Mouse (Mus musculus): ENCODE data around the gene Spp1. TPM values are rescaled to one million over a fixed set of nuclear protein-coding genes. Genes with fewer than 3 reads are reported as not detected.

Spp1 gene
- polyA plus RNA-seq (2014; fragmentation: Nextera tagmentation; extraction: Ambion mirVana), result 6.2 and 10.2 TPM in 2 replicates

DNA sequence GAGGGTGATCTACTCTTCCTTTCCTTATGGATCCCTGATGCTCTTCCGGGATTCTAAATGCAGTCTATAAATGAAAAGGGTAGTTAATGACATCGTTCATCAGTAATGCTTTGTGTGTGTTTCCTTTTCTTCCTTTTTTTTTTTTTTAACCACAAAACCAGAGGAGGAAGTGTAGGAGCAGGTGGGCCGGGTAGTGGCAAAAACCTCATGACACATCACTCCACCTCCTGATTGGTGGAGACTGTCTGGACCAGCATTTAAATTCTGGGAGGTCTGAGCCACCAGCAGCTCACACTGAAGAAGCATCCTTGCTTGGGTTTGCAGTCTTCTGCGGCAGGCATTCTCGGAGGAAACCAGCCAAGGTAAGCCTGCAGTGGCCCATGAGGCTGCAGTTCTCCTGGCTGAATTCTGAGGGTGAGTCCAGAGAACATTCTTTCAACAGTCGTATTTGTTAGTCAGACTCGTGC, at the start of gene Spp1:
TSS of gene Spp1 (plus strand) at position 284 of the 467 bp plus-strand sequence.
- no peak within 1 kb of the TSS for H3K4me2 ChIP-seq (ENCODE audit: low read depth, low read length)
- H3K4me3 ChIP-seq (ENCODE audit: low read depth, low read length), result no peak within 1 kb of the TSS
- H3K36me3 ChIP-seq (ENCODE audit: control insufficient read depth, insufficient read depth, low read length), result no peaks in the 10 kb centered on the region
- ATAC-seq (ENCODE audit: low read depth), result no peak
- no peak within 1 kb of the TSS for H3K27ac ChIP-seq (ENCODE audit: low read depth, low read length)
- no peaks in the 10 kb centered on the region for H3K9me3 ChIP-seq (ENCODE audit: control insufficient read depth, low read length)
- no peak within 1 kb of the TSS for H3K9ac ChIP-seq (replicated peaks; ENCODE audit: low read depth, low read length)
- no peaks in the 10 kb centered on the region for H3K4me1 ChIP-seq (ENCODE audit: control insufficient read depth, insufficient read depth, low read length)
- 69% methylated on average over 7 of the region's 7 CpGs for WGBS
- no peaks in the 10 kb centered on the region for H3K27me3 ChIP-seq (ENCODE audit: control insufficient read depth, insufficient read depth, low read length)

DNA sequence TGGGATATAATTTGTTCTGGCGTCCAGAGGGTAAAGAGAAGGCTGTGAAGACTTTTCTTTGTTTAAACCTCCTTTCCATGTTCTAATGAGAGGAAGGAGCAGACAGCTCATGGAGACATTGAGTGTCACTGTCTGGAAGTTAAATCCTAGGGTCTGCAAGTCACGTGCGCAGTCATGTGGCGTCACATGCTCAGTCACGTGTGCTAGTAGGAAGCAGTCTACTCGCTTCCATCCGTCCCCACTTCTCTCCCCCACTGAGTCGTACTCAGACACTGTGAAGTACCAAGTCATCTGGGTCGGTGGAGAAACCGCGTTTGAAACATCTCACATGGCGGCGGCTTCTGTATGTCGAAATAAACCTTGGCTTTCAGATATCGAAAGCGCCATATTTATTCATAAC, 49.4 kb upstream of the Spp1 start:
- WGBS, result 85% methylated on average over 16 of the region's 16 CpGs
- Histone ChIP-seq H3K9ac (replicated peaks; ENCODE audit: low read depth, low read length) (no peak overlapping the region), H3K27ac (ENCODE audit: low read depth, low read length) (no peak overlapping the region), H3K9me3 (ENCODE audit: control insufficient read depth, low read length) (no peaks in the 10 kb centered on the region), H3K36me3 (ENCODE audit: control insufficient read depth, insufficient read depth, low read length) (no peaks in the 10 kb centered on the region), H3K27me3 (ENCODE audit: control insufficient read depth, insufficient read depth, low read length) (no peaks in the 10 kb centered on the region), H3K4me3 (ENCODE audit: low read depth, low read length) (no peak overlapping the region), H3K4me1 (ENCODE audit: control insufficient read depth, insufficient read depth, low read length) (no peaks in the 10 kb centered on the region), H3K4me2 (ENCODE audit: low read depth, low read length) (no peak overlapping the region)
- ATAC-seq (ENCODE audit: low read depth), result no peak

DNA sequence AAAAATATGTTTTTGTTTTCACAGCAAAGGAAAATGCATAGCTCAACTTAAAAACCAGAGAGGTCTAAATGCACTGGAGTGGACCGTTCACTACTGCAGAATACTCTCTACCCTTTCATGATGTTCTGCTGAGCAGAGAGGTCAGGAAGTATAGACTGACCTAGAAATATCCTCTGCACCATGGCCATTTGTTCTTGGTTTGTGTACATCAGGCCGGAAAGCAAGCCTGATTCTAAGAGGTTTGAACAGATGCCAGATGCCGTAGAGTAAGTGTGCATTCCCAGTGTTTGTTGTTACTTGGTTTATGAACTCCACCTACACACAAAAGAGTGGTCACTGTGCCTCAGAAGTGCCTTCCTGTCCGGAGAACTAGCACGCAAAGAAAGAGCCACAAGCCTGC, 48.0 kb upstream of the Spp1 start:
- H3K27me3 ChIP-seq (ENCODE audit: control insufficient read depth, insufficient read depth, low read length), result no peaks in the 10 kb centered on the region
- no peak overlapping the region for H3K4me3 ChIP-seq (ENCODE audit: low read depth, low read length)
- no peaks in the 10 kb centered on the region for H3K36me3 ChIP-seq (ENCODE audit: control insufficient read depth, insufficient read depth, low read length)
- H3K9me3 ChIP-seq (ENCODE audit: control insufficient read depth, low read length), result no peaks in the 10 kb centered on the region
- H3K9ac ChIP-seq (replicated peaks; ENCODE audit: low read depth, low read length), result no peak overlapping the region
- H3K4me1 ChIP-seq (ENCODE audit: control insufficient read depth, insufficient read depth, low read length), result no peaks in the 10 kb centered on the region
- H3K4me2 ChIP-seq (ENCODE audit: low read depth, low read length), result no peak overlapping the region
- H3K27ac ChIP-seq (ENCODE audit: low read depth, low read length), result no peak overlapping the region
- WGBS, result 74% methylated on average over 5 of the region's 5 CpGs
- no peak for ATAC-seq (ENCODE audit: low read depth)

DNA sequence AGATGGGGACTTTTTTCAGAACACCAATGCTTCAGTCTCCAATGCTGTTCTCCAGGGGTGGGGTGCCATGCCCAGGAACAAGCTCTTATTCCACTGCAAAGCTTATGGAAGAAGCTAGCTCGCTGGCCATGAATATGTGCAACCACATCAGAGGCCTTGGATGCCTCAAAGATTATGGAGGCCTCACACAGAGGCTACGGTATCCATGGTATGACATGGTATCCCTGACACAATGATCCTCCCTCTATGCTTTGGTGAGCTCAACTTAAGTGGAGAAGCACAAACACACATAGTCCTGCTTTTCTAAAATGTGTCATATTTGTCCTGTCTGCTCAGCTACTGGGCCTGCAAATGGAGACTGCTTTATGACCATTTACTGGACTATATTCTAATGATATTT, 44.0 kb upstream of the Spp1 start:
- H3K36me3 ChIP-seq (ENCODE audit: control insufficient read depth, insufficient read depth, low read length), result no peaks in the 10 kb centered on the region
- no peaks in the 10 kb centered on the region for H3K4me1 ChIP-seq (ENCODE audit: control insufficient read depth, insufficient read depth, low read length)
- no peak overlapping the region for H3K4me3 ChIP-seq (ENCODE audit: low read depth, low read length)
- ATAC-seq (ENCODE audit: low read depth), result no peak
- no peak overlapping the region for H3K27ac ChIP-seq (ENCODE audit: low read depth, low read length)
- H3K27me3 ChIP-seq (ENCODE audit: control insufficient read depth, insufficient read depth, low read length), result no peaks in the 10 kb centered on the region
- no peak overlapping the region for H3K9ac ChIP-seq (replicated peaks; ENCODE audit: low read depth, low read length)
- H3K4me2 ChIP-seq (ENCODE audit: low read depth, low read length), result no peak overlapping the region
- H3K9me3 ChIP-seq (ENCODE audit: control insufficient read depth, low read length), result no peaks in the 10 kb centered on the region
- whole genome bisulfite sequencing, result 92% methylated on average over 2 of the region's 2 CpGs

DNA sequence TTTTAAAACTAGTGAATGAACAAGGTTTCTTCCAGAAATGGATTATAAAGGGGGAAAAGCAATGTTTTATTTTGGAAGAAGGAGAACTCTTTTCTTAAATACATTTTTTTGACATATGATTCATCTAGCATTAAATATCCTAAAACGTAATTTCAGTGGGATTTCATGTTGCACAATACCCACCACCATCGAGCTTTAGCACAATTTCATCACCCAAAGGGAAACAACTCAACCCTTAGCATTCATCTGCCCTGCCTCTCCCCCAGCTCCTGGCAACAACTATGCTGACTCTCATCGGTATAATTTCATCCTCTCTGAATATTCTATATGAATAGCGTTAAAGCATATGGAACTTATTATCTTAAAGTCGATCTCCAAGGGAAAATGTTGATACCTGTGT, 42.1 kb upstream of the Spp1 start:
- Histone ChIP-seq H3K4me3 (ENCODE audit: low read depth, low read length) (no peak overlapping the region), H3K4me1 (ENCODE audit: control insufficient read depth, insufficient read depth, low read length) (no peaks in the 10 kb centered on the region), H3K27ac (ENCODE audit: low read depth, low read length) (no peak overlapping the region), H3K9ac (replicated peaks; ENCODE audit: low read depth, low read length) (no peak overlapping the region), H3K36me3 (ENCODE audit: control insufficient read depth, insufficient read depth, low read length) (no peaks in the 10 kb centered on the region), H3K4me2 (ENCODE audit: low read depth, low read length) (no peak overlapping the region), H3K9me3 (ENCODE audit: control insufficient read depth, low read length) (no peaks in the 10 kb centered on the region), H3K27me3 (ENCODE audit: control insufficient read depth, insufficient read depth, low read length) (no peaks in the 10 kb centered on the region)
- no peak for ATAC-seq (ENCODE audit: low read depth)
- 87% methylated on average over 5 of the region's 5 CpGs for WGBS

DNA sequence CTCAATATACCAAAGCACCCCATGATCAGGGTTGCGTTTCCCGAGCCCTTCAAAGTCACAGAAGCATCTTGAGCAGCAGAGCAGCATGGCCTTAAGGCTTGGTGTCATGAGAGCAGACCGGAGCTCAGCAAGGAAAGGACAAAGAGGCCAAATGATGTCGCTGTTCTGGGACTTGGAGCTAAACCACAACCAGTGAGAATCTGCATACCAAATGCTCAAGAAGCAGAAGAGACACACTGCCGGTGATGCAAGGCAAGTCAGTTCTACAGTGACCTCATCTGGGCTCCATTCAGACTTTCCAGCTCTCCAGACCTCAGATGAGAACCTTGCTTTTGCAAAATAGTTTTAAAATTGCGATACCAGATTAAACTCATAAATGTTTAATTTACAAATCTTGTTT, 38.6 kb upstream of the Spp1 start:
- no peak for ATAC-seq (ENCODE audit: low read depth)
- H3K27me3 ChIP-seq (ENCODE audit: control insufficient read depth, insufficient read depth, low read length), result no peaks in the 10 kb centered on the region
- no peak overlapping the region for H3K27ac ChIP-seq (ENCODE audit: low read depth, low read length)
- WGBS, result 83% methylated on average over 6 of the region's 6 CpGs
- no peaks in the 10 kb centered on the region for H3K9me3 ChIP-seq (ENCODE audit: control insufficient read depth, low read length)
- no peak overlapping the region for H3K4me3 ChIP-seq (ENCODE audit: low read depth, low read length)
- no peaks in the 10 kb centered on the region for H3K36me3 ChIP-seq (ENCODE audit: control insufficient read depth, insufficient read depth, low read length)
- no peaks in the 10 kb centered on the region for H3K4me1 ChIP-seq (ENCODE audit: control insufficient read depth, insufficient read depth, low read length)
- H3K9ac ChIP-seq (replicated peaks; ENCODE audit: low read depth, low read length), result no peak overlapping the region
- no peak overlapping the region for H3K4me2 ChIP-seq (ENCODE audit: low read depth, low read length)

DNA sequence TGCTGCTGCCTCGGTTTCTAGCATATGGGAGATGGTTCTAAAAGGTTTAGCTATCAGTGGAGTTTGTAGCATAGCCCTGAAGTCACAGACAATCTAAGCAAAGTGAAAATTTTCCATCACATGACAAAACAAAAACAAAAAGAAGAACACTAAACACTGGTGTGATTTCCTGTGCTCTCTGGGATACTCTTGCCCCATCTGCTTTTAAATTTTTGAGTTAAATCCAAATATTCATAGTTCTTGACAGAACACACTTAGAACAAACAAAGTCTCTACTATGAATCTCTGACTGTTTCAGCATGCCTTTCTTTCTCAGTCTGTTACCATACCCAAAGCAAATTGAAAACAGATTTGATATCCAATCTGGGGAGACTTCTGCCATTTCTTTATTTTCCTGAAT, 36.9 kb upstream of the Spp1 start:
- H3K9ac ChIP-seq (replicated peaks; ENCODE audit: low read depth, low read length), result no peak overlapping the region
- 48% methylated on average over 1 of the region's 1 CpGs for WGBS
- H3K27me3 ChIP-seq (ENCODE audit: control insufficient read depth, insufficient read depth, low read length), result no peaks in the 10 kb centered on the region
- H3K4me1 ChIP-seq (ENCODE audit: control insufficient read depth, insufficient read depth, low read length), result no peaks in the 10 kb centered on the region
- no peaks in the 10 kb centered on the region for H3K9me3 ChIP-seq (ENCODE audit: control insufficient read depth, low read length)
- no peak for ATAC-seq (ENCODE audit: low read depth)
- H3K36me3 ChIP-seq (ENCODE audit: control insufficient read depth, insufficient read depth, low read length), result no peaks in the 10 kb centered on the region
- H3K4me2 ChIP-seq (ENCODE audit: low read depth, low read length), result no peak overlapping the region
- H3K4me3 ChIP-seq (ENCODE audit: low read depth, low read length), result no peak overlapping the region
- no peak overlapping the region for H3K27ac ChIP-seq (ENCODE audit: low read depth, low read length)

DNA sequence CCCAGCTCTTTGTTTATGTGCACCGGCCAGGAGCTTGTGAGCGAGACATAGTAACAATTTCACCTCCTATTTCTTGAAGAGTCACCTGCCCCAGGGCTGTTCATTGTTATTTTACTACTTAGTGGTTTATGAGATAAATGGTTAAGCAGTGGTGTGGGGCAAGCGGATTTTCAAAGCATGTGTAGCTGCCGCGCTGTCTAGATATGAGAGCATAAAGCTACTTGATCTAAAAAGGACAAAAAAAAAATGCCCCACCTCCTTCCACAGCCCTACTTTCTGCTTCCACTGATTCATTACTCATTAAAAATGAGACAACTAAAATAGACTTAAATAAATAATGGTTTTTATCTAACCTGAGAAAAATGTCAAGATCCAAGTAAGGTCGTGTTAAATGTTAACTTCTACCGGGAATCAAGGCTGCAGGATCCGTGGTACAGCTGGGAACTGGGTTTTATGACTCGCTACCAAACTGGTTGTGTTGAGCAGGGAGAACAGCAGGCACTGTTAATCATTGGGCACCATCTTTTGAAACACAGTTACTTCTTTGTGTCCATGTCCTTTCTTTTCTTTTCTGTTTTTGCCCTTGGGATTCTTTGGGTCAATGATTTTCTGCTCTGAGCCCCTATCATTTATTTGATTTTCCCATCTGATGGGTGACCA, 35.5 kb upstream of the Spp1 start:
- no peaks in the 10 kb centered on the region for H3K4me1 ChIP-seq (ENCODE audit: control insufficient read depth, insufficient read depth, low read length)
- no peaks in the 10 kb centered on the region for H3K27me3 ChIP-seq (ENCODE audit: control insufficient read depth, insufficient read depth, low read length)
- H3K4me2 ChIP-seq (ENCODE audit: low read depth, low read length), result no peak overlapping the region
- no peak overlapping the region for H3K27ac ChIP-seq (ENCODE audit: low read depth, low read length)
- H3K4me3 ChIP-seq (ENCODE audit: low read depth, low read length), result no peak overlapping the region
- WGBS, result 10% methylated on average over 9 of the region's 9 CpGs
- H3K36me3 ChIP-seq (ENCODE audit: control insufficient read depth, insufficient read depth, low read length), result no peaks in the 10 kb centered on the region
- peak; percentile 49; the same call in 1 of the 2 replicates for ATAC-seq (ENCODE audit: low read depth)
- no peaks in the 10 kb centered on the region for H3K9me3 ChIP-seq (ENCODE audit: control insufficient read depth, low read length)
- no peak overlapping the region for H3K9ac ChIP-seq (replicated peaks; ENCODE audit: low read depth, low read length)

DNA sequence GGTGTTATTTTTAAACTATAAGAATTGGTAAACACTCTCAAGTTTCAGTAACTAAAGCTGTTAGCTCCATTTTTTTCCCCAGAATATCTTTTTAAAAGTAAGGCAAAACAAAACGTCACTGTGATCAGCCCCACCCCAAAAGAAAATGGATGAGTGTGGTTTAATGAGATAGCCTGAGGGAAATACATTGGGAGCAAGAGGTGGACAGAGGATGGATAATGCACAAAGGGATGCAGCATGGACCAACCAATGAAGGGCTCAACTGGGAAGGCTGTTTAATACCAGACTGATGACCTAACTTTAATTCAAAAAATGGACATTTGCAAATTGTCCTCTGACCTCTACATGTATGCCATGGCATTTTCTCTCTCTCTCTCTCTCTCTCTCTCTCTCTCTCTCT, 34.9 kb upstream of the Spp1 start:
- Histone ChIP-seq H3K4me2 (ENCODE audit: low read depth, low read length) (no peak overlapping the region), H3K9me3 (ENCODE audit: control insufficient read depth, low read length) (no peaks in the 10 kb centered on the region), H3K9ac (replicated peaks; ENCODE audit: low read depth, low read length) (no peak overlapping the region), H3K36me3 (ENCODE audit: control insufficient read depth, insufficient read depth, low read length) (no peaks in the 10 kb centered on the region), H3K27me3 (ENCODE audit: control insufficient read depth, insufficient read depth, low read length) (no peaks in the 10 kb centered on the region), H3K4me3 (ENCODE audit: low read depth, low read length) (no peak overlapping the region), H3K27ac (ENCODE audit: low read depth, low read length) (no peak overlapping the region), H3K4me1 (ENCODE audit: control insufficient read depth, insufficient read depth, low read length) (no peaks in the 10 kb centered on the region)
- 11% methylated on average over 1 of the region's 1 CpGs for WGBS
- ATAC-seq (ENCODE audit: low read depth), result no peak

All from neural tube, embryonic 14.5 days (tissue).